Mouse (Mus musculus): Measurements from ENCODE around the gene 1810043G02Rik. TPM values are rescaled to one million over a fixed set of nuclear protein-coding genes. Genes with fewer than 3 reads are reported as not detected.
"Not testable (repeated sequence)": the region's sequence is repeated elsewhere in the genome, so short reads cannot be mapped to it uniquely, and the experiment has no call there.

Gene 1810043G02Rik
- polyA plus RNA-seq (2016; fragmentation: Nextera tagmentation; extraction: Ambion mirVana) = 16.9 and 23.1 TPM in 2 replicates

DNA sequence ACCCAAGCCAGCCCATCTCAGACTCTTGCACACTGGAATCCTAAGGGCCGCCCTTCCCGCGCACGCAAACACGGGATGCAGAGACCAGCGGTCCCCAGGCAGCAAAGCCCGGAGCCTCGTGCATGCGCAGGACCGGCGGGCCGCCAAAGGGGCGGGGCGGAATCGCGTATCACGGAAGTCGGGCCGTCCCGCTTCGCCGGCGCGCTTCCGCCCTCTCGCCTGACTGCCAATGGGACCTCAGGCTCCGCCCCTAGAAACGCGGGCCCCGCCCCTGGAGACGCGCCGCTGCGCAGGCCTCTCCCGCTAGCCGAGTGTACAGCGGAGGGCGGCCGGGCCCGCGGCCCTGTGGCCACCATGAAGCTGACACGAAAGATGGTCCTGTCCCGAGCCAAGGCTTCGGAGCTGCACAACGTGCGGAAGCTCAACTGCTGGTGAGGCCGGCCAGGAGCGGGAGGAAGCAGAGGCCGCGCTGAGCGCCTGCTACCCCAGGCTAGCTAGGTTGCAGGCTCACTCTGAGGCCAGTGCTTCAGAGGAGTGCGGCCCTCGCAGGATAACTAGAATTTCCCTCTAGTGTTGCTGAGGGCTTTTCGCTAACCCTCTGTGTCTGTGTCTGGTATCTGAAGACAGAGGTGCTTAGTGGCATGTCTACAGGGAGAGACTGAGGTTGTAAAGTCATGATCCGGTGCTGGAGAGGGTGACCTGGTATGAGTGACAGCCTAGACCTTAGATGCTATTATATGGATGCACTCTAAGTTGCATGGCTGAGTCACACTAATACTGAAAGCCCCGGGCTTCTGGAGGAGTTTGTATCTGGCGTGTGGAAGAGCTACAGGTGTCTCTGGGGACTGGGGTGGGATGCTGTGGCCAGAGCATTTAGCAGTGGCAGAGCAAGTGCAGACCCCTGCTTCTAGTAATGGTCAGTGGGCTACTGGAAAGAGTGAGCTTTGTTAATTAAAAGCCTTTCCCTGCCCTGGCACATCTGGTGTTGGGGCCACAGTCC, at the start of gene 1810043G02Rik:
Gene 1810043G02Rik (plus strand): TSS at position 174 of the 1,000 bp plus-strand sequence.
- peak; percentile 98 for DNase-seq (ENCODE audit: low spot score)
- peaks cover 30% of the 10 kb centered on the region for H3K4me1 ChIP-seq
- H3K27me3 ChIP-seq (ENCODE audit: insufficient read depth, poor library complexity, severe bottlenecking) = no peaks in the 10 kb centered on the region
- H3K27ac ChIP-seq = peak within 1 kb of the TSS; percentile 83
- H3K4me3 ChIP-seq = peak within 1 kb of the TSS; percentile 76
- H3K36me3 ChIP-seq = peaks cover 9% of the 10 kb centered on the region
- H3K9me3 ChIP-seq = no peaks in the 10 kb centered on the region
- WGBS = 2% methylated on average over 57 of the region's 57 CpGs

GRCm38 (mm10) chr10:77939685-77940084, 38.6 kb upstream of the 1810043G02Rik start:
- H3K27ac ChIP-seq = no peak overlapping the region
- no peaks in the 10 kb centered on the region for H3K27me3 ChIP-seq (ENCODE audit: insufficient read depth, poor library complexity, severe bottlenecking)
- 39% methylated on average over 2 of the region's 2 CpGs for WGBS
- no peak for DNase-seq (ENCODE audit: low spot score)
- no peaks in the 10 kb centered on the region for H3K36me3 ChIP-seq
- H3K4me3 ChIP-seq = no peak overlapping the region
- H3K4me1 ChIP-seq = no peaks in the 10 kb centered on the region
- H3K9me3 ChIP-seq = no peaks in the 10 kb centered on the region

GRCm38 (mm10) chr10:77950468-77950867, 27.9 kb upstream of the 1810043G02Rik start:
- H3K27me3 ChIP-seq (ENCODE audit: insufficient read depth, poor library complexity, severe bottlenecking); DNase-seq (ENCODE audit: low spot score); H3K4me1 ChIP-seq; H3K9me3 ChIP-seq; H3K4me3 ChIP-seq; H3K36me3 ChIP-seq; H3K27ac ChIP-seq: not testable (repeated sequence)
- WGBS = 85% methylated on average over 9 of the region's 12 CpGs

DNA sequence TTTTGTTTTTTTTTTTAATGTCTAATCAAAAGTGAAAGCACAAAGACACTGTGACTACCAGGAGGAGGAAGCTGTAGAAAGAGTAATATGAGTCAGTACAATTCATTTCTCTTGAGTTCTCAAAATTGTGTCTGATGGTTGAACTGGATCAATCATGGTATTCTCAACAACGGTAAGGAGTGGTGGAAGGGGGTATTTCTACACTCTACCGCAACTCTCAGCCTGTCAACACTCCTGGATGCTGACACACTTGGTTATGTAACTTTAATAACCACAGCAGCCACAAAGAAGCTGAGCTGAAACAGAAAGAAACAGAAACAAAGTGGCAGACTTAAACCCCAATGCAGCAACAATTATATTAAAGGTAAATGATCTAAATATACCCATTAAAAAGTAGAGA, 15.6 kb upstream of the 1810043G02Rik start:
- H3K9me3 ChIP-seq = no peaks in the 10 kb centered on the region
- no peak overlapping the region for H3K4me3 ChIP-seq
- 72% methylated on average over 2 of the region's 2 CpGs for WGBS
- H3K27ac ChIP-seq = no peak overlapping the region
- no peaks in the 10 kb centered on the region for H3K4me1 ChIP-seq
- peaks cover 15% of the 10 kb centered on the region for H3K27me3 ChIP-seq (ENCODE audit: insufficient read depth, poor library complexity, severe bottlenecking)
- no peaks in the 10 kb centered on the region for H3K36me3 ChIP-seq
- DNase-seq (ENCODE audit: low spot score) = no peak

DNA sequence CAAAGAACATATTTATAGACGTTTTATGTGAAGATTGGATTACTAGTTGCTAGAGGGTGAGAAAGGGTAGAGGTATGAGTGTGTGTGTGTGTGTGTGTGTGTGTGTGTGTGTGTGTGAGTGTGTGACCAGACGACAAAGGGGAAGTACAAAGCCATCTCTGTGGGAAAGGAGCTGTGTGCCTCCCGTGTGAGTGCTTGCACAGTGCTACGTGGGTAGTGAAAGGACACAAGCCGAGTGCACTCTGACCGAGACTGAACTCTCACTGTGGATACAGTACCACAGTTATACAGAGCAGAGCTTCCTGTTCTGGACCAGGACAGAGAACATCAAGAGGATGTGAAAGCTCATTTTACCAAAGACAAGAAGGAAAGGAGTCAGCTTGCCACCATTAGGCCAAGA, 14.4 kb upstream of the 1810043G02Rik start:
- Histone ChIP-seq H3K9me3 (no peaks in the 10 kb centered on the region), H3K4me1 (no peaks in the 10 kb centered on the region), H3K4me3 (no peak overlapping the region), H3K36me3 (no peaks in the 10 kb centered on the region), H3K27me3 (ENCODE audit: insufficient read depth, poor library complexity, severe bottlenecking) (peaks cover 28% of the 10 kb centered on the region), H3K27ac (no peak overlapping the region)
- WGBS = 76% methylated on average over 6 of the region's 6 CpGs
- DNase-seq (ENCODE audit: low spot score) = no peak

DNA sequence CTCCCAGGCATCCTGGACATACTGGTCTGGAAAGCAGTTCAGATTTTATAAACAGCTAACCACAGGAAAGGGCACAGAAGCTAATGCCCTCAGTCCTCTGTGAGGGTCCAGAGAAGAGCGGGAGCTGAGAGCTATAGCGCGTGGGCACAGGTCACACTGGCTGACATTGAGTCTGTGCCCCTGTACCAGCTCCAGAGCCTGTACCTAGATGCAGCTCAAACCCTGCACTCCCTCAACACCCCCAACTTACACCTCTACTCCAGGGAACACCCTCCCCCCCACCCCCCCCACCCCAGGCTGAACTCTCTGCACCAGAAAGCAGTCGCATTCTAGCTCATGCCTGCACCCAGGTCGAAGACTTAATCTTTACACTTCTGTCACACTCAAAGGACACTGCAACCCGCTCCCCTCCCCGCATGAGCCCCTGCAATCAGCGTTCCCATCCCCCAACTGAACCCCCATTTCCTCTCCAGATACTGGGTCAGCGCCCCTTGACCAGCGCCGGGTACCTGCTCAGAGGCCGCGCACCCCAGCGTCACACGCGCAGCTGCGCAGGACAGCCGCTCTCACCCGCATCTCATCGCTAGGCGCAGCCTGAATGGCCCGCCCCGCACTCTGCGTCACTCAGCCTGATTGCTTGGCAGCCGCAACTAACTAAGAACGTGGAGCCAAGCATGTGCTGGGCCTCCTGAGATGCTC, 8.9 kb upstream of the 1810043G02Rik start:
- 3% methylated on average over 26 of the region's 26 CpGs for WGBS
- Histone ChIP-seq H3K27ac (no peak overlapping the region), H3K9me3 (no peaks in the 10 kb centered on the region), H3K36me3 (no peaks in the 10 kb centered on the region), H3K27me3 (ENCODE audit: insufficient read depth, poor library complexity, severe bottlenecking) (peaks cover 53% of the 10 kb centered on the region), H3K4me3 (peak overlapping the region; percentile 54), H3K4me1 (peaks cover 7% of the 10 kb centered on the region)
- no peak for DNase-seq (ENCODE audit: low spot score)

- Histone ChIP-seq H3K27me3 (ENCODE audit: insufficient read depth, poor library complexity, severe bottlenecking) (peaks cover 53% of the 10 kb centered on the region), H3K4me1 (peaks cover 7% of the 10 kb centered on the region), H3K9me3 (no peaks in the 10 kb centered on the region), H3K36me3 (no peaks in the 10 kb centered on the region), H3K4me3 (peak overlapping the region; percentile 54), H3K27ac (no peak overlapping the region)
- no peak for DNase-seq (ENCODE audit: low spot score)
- WGBS = 11% methylated on average over 8 of the region's 8 CpGs
Measured at GRCm38 (mm10) chr10:77969973-77970325, 8.4 kb upstream of the 1810043G02Rik start.

- Histone ChIP-seq H3K9me3 (no peaks in the 10 kb centered on the region), H3K4me3 (peak within 1 kb of the TSS; percentile 54), H3K36me3 (no peaks in the 10 kb centered on the region), H3K27me3 (ENCODE audit: insufficient read depth, poor library complexity, severe bottlenecking) (peaks cover 53% of the 10 kb centered on the region), H3K4me1 (peaks cover 10% of the 10 kb centered on the region), H3K27ac (no peak within 1 kb of the TSS)
- WGBS = 79% methylated on average over 6 of the region's 6 CpGs
- no peak for DNase-seq (ENCODE audit: low spot score)
Measured at GRCm38 (mm10) chr10:77970481-77970880, 7.8 kb upstream of the 1810043G02Rik start, which contains the start of gene Trpm2. TSS of gene Trpm2 (minus strand) at chr10:77970563.

DNA sequence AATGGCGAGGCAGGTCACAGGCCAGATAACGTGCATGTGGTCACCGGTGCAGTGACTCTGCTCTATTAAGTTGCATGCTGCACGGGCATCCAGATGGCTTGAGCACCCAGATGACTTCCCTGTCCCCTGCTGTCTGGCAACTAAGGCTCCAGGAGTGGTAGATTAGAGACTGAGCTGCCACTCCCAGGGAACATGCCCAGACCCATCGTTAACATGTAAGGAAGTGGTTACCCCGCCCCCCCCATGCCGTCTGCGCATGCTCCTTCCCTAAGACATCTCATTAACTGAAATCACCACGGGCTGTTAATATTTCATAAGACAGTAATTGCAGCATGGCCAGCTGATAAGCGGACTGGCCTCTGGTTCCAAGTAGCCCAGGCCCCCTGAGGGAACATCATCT, 7.1 kb upstream of the 1810043G02Rik start:
- H3K4me3 ChIP-seq = no peak overlapping the region
- H3K27ac ChIP-seq = no peak overlapping the region
- H3K9me3 ChIP-seq = no peaks in the 10 kb centered on the region
- H3K36me3 ChIP-seq = no peaks in the 10 kb centered on the region
- 82% methylated on average over 10 of the region's 10 CpGs for WGBS
- peaks cover 51% of the 10 kb centered on the region for H3K27me3 ChIP-seq (ENCODE audit: insufficient read depth, poor library complexity, severe bottlenecking)
- no peak for DNase-seq (ENCODE audit: low spot score)
- H3K4me1 ChIP-seq = peaks cover 12% of the 10 kb centered on the region

DNA sequence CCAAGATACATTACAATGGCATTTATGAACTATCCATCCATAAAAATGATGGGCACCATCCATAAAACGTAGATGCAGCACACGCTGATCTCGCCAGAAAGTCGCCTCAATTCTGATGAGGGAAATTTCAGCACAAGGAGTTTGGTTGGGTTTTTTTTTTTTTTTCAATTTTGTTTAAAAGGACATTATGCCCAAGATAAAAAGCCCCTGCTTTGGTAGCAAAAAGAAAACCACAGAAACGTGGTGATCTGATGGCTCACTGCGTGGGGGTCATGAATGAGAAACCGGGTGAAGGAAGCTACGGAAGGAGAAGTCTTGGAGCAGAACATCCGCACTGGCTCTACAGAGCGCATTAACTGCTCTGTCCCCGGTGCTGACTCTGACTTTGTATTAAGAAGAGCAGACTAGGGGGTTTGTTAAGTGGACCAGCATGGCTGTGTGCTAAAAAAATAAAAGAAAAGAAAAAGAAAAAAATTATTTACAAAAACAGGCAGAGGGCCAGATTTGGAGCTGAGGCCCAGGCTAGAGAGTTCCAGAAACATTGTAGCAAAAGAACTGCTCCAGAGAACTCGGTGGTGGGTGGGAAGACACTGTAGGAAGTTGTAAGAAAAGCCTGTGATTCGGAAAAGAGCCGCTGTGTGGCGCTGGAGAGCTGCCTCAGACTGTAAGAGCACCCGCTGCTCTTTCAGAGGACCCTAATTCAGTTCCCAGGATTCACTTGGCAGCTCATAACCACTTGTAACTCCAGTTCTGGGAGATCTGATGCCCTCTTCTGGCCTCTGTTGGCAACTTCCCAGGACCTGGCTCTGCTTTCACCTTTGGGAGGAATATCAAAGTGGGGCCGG, 6.4 kb upstream of the 1810043G02Rik start:
- 55% methylated on average over 17 of the region's 17 CpGs for WGBS
- Histone ChIP-seq H3K27me3 (ENCODE audit: insufficient read depth, poor library complexity, severe bottlenecking) (peaks cover 43% of the 10 kb centered on the region), H3K9me3 (no peaks in the 10 kb centered on the region), H3K4me3 (no peak overlapping the region), H3K27ac (no peak overlapping the region), H3K4me1 (peaks cover 12% of the 10 kb centered on the region), H3K36me3 (no peaks in the 10 kb centered on the region)
- DNase-seq (ENCODE audit: low spot score) = no peak

GRCm38 (mm10) chr10:77974323-77974722, 4.0 kb upstream of the 1810043G02Rik start:
- H3K27me3 ChIP-seq (ENCODE audit: insufficient read depth, poor library complexity, severe bottlenecking) = peaks cover 22% of the 10 kb centered on the region
- no peak overlapping the region for H3K27ac ChIP-seq
- H3K4me3 ChIP-seq = no peak overlapping the region
- no peak for DNase-seq (ENCODE audit: low spot score)
- no peaks in the 10 kb centered on the region for H3K36me3 ChIP-seq
- WGBS = 66% methylated on average over 5 of the region's 5 CpGs
- peaks cover 24% of the 10 kb centered on the region for H3K4me1 ChIP-seq
- H3K9me3 ChIP-seq = no peaks in the 10 kb centered on the region

DNA sequence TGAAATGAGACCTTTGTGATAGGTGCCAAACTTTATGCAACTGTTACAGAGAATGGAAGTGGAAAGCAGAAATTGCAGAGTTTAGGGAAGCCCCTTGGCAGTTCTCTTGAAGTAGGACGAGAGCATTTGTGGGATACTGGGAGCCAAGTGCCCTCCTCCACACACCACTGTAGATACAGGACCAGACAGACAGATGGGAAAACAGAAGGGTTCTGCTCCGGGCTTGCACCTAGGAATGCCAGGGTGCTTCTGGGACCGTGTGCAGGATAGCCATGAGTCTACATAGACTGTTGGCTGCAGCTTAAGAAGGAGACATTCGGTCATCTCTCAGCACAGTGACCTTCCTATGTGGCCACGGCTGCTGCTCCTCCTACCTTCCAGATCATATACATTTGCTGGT, 3.5 kb upstream of the 1810043G02Rik start:
- Histone ChIP-seq H3K9me3 (no peaks in the 10 kb centered on the region), H3K27me3 (ENCODE audit: insufficient read depth, poor library complexity, severe bottlenecking) (peaks cover 17% of the 10 kb centered on the region), H3K36me3 (no peaks in the 10 kb centered on the region), H3K27ac (no peak overlapping the region), H3K4me1 (peaks cover 21% of the 10 kb centered on the region), H3K4me3 (no peak overlapping the region)
- no peak for DNase-seq (ENCODE audit: low spot score)
- WGBS = 67% methylated on average over 5 of the region's 5 CpGs

All from heart, embryonic 10.5 days (tissue).